20 mouse cellular contexts compared by ENCODE assay signal in the genomic region with DNA sequence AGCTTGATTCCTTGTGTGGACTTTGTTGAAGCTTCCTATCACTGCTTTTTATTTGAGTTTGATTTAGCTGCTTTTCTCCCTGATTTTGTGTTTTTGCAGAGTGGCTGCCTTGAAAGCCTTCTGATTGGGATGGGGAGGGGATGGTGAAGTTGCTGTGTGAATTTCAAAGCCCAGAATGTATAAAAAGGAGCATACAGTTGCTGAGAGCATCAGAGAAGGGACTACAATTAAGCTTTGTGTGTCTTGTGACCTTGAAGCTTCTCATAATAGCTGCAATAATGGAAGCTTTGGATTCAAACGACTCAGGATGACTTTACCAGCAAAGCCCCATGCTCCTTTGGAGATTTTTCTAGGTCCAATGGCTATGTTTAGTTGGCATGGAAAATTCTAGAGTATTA.
"Had no signal": no experiment of that assay in that cellular context is flagged by ENCODE, and none has a peak within 500 bp of the region (broad histone marks: within the 10 kb centered on the region; RNA-seq: fewer than 3 reads in every experiment).

No protein-coding gene starts in this region.

- H3K4me2 ChIP-seq: lung, embryonic 15.5 days; midbrain, embryonic 12.5 days; neural tube, embryonic 13.5 days; neural tube, embryonic 15.5 days had no signal

- H3K9ac ChIP-seq: lung, embryonic 15.5 days; midbrain, embryonic 12.5 days; neural tube, embryonic 13.5 days; neural tube, embryonic 15.5 days had no signal

- H3K27me3 ChIP-seq: lung, embryonic 15.5 days; midbrain, embryonic 12.5 days; neural tube, embryonic 13.5 days; neural tube, embryonic 15.5 days had no signal

- H3K27ac ChIP-seq: lung, embryonic 15.5 days; midbrain, embryonic 10.5 days; midbrain, embryonic 12.5 days; neural tube, embryonic 13.5 days; neural tube, embryonic 15.5 days had no signal

- H3K36me3 ChIP-seq: lung, embryonic 15.5 days; midbrain, embryonic 10.5 days; midbrain, embryonic 12.5 days; neural tube, embryonic 13.5 days; neural tube, embryonic 15.5 days had no signal

- H3K9me3 ChIP-seq: lung, embryonic 15.5 days; midbrain, embryonic 10.5 days; midbrain, embryonic 12.5 days; neural tube, embryonic 13.5 days; neural tube, embryonic 15.5 days had no signal

- H3K4me3 ChIP-seq: lung, embryonic 15.5 days; midbrain, embryonic 10.5 days; midbrain, embryonic 12.5 days; myocyte; neural tube, embryonic 13.5 days; neural tube, embryonic 15.5 days had no signal

- ATAC-seq: lung, postnatal 0 days; midbrain, embryonic 16.5 days had no signal

- DNase-seq: lung, adult 2 months; lung, postnatal 14 days; lung, postnatal 4 days; midbrain, embryonic 14.5 days; retina, postnatal 1 day; right cerebral cortex, adult 18-20 months; right cerebral cortex, postnatal 25 days; right cerebral cortex, postnatal 4 days; spleen, adult 18-20 months; thymus, adult 18-20 months; thymus, postnatal 14 days; thymus, postnatal 36 days had no signal

- H3K4me1 ChIP-seq: lung, embryonic 15.5 days; neural tube, embryonic 15.5 days had no signal
